Mouse (Mus musculus) olfactory bulb, adult 2 months (tissue): ENCODE results near the gene Grk3. TPM values are rescaled to one million over a fixed set of nuclear protein-coding genes. Genes with fewer than 3 reads are reported as not detected.

Experiments
- H3K27ac ChIP-seq: fragments of 200-500 bp; 2 replicates; pipeline ENCODE4 v1.5.1; 2012; ENCODE audit warnings: low read depth, low read length; ENCODE audit not compliant: insufficient read depth
- H3K4me1 ChIP-seq: fragments of 200-500 bp; 2 replicates; pipeline ENCODE4 v1.6.1; 2012; ENCODE audit warnings: low read length; ENCODE audit not compliant: control insufficient read depth, insufficient read depth
- H3K4me3 ChIP-seq: fragments of 200-500 bp; 2 replicates; pipeline ENCODE4 v1.5.1; 2012; ENCODE audit warnings: mild to moderate bottlenecking, low read depth, low read length, moderate library complexity; ENCODE audit not compliant: insufficient read depth
- CTCF ChIP-seq: fragments of 200-500 bp; IDR thresholded peaks from 2 replicates; pipeline ENCODE4 v1.5.1; 2012; ENCODE audit warnings: low read depth, mild to moderate bottlenecking, low read length, moderate library complexity; ENCODE audit not compliant: insufficient read depth
- POLR2A ChIP-seq: fragments of 200-500 bp; IDR thresholded peaks from 2 replicates; pipeline ENCODE4 v1.6.1; 2012; ENCODE audit warnings: mild to moderate bottlenecking, low read depth, low read length, moderate library complexity; ENCODE audit not compliant: insufficient read depth
- WGBS: fragments of 180-500 bp; shearing (Covaris S2); methylation state at CpG from one replicate; pipeline ENCODE4 v1.1.7; 2018; 5-methylcytosine and 5-hydroxymethylcytosine counted together
- polyA plus RNA-seq: library from polyadenylated mRNA; stranded (reverse); fragments of >200 nt; gene quantifications from 2 replicates; pipeline ENCODE4 v1.2.4, GENCODE M21; 2012; ENCODE audit warnings: low replicate concordance; ENCODE audit not compliant: missing spikeins, insufficient read depth, insufficient read length

The Grk3 gene
- polyA plus RNA-seq, 1 experiment: not detected

- Histone ChIP-seq H3K27ac (peak overlapping the region; percentile 55; the same call in 1 of the 2 replicates), H3K4me3 (no peak overlapping the region), H3K4me1 (peaks cover 41% of the 10 kb centered on the region)
- TF ChIP-seq POLR2A (no peak), CTCF (no peak)
- 43% methylated on average over 10 of the region's 10 CpGs for WGBS
Observed at GRCm38 (mm10) chr5:112928201-112928881, 87.2 kb downstream of the Grk3 start.

- Histone ChIP-seq H3K4me3 (no peak overlapping the region), H3K4me1 (peaks cover 42% of the 10 kb centered on the region), H3K27ac (no peak overlapping the region)
- TF ChIP-seq POLR2A (no peak), CTCF (no peak)
- WGBS: 94% methylated on average over 5 of the region's 5 CpGs
Observed at GRCm38 (mm10) chr5:112925422-112925821, 90.2 kb downstream of the Grk3 start.

- 89% methylated on average over 8 of the region's 8 CpGs for WGBS
Observed at GRCm38 (mm10) chr5:112924806-112925205, 90.8 kb downstream of the Grk3 start.

GRCm38 (mm10) chr5:112923841-112924240, 91.8 kb downstream of the Grk3 start:
- Histone ChIP-seq H3K4me1 (peaks cover 42% of the 10 kb centered on the region), H3K27ac (no peak overlapping the region), H3K4me3 (no peak overlapping the region)
- WGBS: 97% methylated on average over 14 of the region's 14 CpGs
- no peak for TF ChIP-seq CTCF
- TF ChIP-seq POLR2A: no peak

More at GRCm38 (mm10) chr5:112924806-112925205, 90.8 kb downstream of the Grk3 start:
- H3K4me1 ChIP-seq: peaks cover 42% of the 10 kb centered on the region
- H3K27ac ChIP-seq: no peak overlapping the region
- TF ChIP-seq POLR2A (no peak), CTCF (no peak)
- no peak overlapping the region for H3K4me3 ChIP-seq

- Histone ChIP-seq H3K4me1 (peaks cover 29% of the 10 kb centered on the region), H3K27ac (no peak overlapping the region), H3K4me3 (no peak overlapping the region)
- TF ChIP-seq POLR2A (no peak), CTCF (no peak)
Observed at GRCm38 (mm10) chr5:112921914-112922313, 93.7 kb downstream of the Grk3 start.

GRCm38 (mm10) chr5:112910381-112910780, 105.2 kb downstream of the Grk3 start:
- WGBS: 74% methylated on average over 5 of the region's 5 CpGs
- TF ChIP-seq CTCF: no peak
- TF ChIP-seq POLR2A: no peak
- Histone ChIP-seq H3K4me1 (peaks cover 3% of the 10 kb centered on the region; the same call in 1 of the 2 replicates), H3K27ac (no peak overlapping the region), H3K4me3 (no peak overlapping the region)

GRCm38 (mm10) chr5:112908169-112908614, 107.4 kb downstream of the Grk3 start:
- Histone ChIP-seq H3K4me3 (no peak overlapping the region), H3K4me1 (peaks cover 3% of the 10 kb centered on the region; the same call in 1 of the 2 replicates), H3K27ac (no peak overlapping the region)
- 53% methylated on average over 2 of the region's 2 CpGs for WGBS
- TF ChIP-seq POLR2A (no peak), CTCF (no peak)

GRCm38 (mm10) chr5:112907504-112907903, 108.1 kb downstream of the Grk3 start:
- WGBS: 89% methylated on average over 6 of the region's 6 CpGs
- Histone ChIP-seq H3K27ac (no peak overlapping the region), H3K4me1 (peaks cover 3% of the 10 kb centered on the region; the same call in 1 of the 2 replicates), H3K4me3 (no peak overlapping the region)
- TF ChIP-seq CTCF (no peak), POLR2A (no peak)
